Mouse (Mus musculus) liver, embryonic 14.5 days (tissue): ENCODE results near the gene Gm10985.

ENCODE experiments used
- CTCF ChIP-seq: IDR thresholded peaks from 2 replicates; pipeline ENCODE4 v1.5.1; 2016; ENCODE audit warnings: antibody characterized with exemption, low read depth, control low read depth
- EP300 ChIP-seq: IDR thresholded peaks from 2 replicates; pipeline ENCODE4 v1.6.1; 2016; ENCODE audit warnings: antibody characterized with exemption, low read depth

DNA sequence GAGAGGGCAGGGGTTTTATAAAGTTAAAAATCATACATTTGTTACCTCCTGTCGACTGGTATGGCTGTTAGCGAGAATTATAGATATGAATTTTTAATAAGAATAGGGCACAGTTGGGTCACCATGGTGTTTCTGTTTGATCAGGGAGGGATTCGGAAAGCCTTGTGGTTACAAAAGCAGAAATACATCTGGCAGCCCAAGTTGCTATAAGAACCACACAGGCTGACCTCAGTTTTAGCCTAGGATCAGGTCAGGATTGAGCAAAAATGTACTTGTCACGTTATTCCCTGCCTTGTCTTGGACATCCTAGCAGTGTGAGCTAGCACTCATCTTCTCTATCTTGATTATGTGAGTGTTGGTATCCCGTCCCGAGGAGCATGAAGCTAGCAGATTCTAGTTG, 25.6 kb downstream of the Gm10985 start:
- no peak for TF ChIP-seq EP300
- no peak for TF ChIP-seq CTCF
